Mouse (Mus musculus) intestine, embryonic 14.5 days (tissue): Measurements from ENCODE around the gene Pfn3. TPM values are rescaled to one million over a fixed set of nuclear protein-coding genes. Genes with fewer than 3 reads are reported as not detected.

Source experiments
- ATAC-seq: fragments of 200-750 bp; cut with Nextera tagmentation; replicated peaks from 2 replicates; pipeline ENCODE4 v1.8.0; 2017; ENCODE audit warnings: low read depth, moderate number of reproducible peaks, moderate TSS enrichment, moderate library complexity; ENCODE audit not compliant: low FRiP score, low TSS enrichment
- DNase-seq: peaks from one replicate; pipeline ENCODE4 v3.0.0-alpha.2; 2018; ENCODE audit warnings: low spot score
- H3K27ac ChIP-seq: fragments of 300-500 bp; sonication (generic); 2 replicates; pipeline ENCODE4 v1.5.1; 2014; ENCODE audit warnings: low read depth, mild to moderate bottlenecking, control low read depth
- H3K27me3 ChIP-seq: fragments of 300-500 bp; sonication (generic); replicated peaks from 2 replicates; pipeline ENCODE4 v1.6.1; 2014; ENCODE audit warnings: low read length, control low read depth; ENCODE audit not compliant: control insufficient read depth, insufficient read depth
- H3K36me3 ChIP-seq: fragments of 300-500 bp; sonication (generic); 2 replicates; pipeline ENCODE4 v1.6.1; 2014; ENCODE audit warnings: low read length, control low read depth; ENCODE audit not compliant: control insufficient read depth, insufficient read depth
- H3K4me1 ChIP-seq: fragments of 300-500 bp; sonication (generic); replicated peaks from 2 replicates; pipeline ENCODE4 v1.6.1; 2014; ENCODE audit warnings: low read length, control low read depth, mixed read lengths; ENCODE audit not compliant: control insufficient read depth, insufficient read depth
- H3K4me2 ChIP-seq: fragments of 300-500 bp; sonication (generic); 2 replicates; pipeline ENCODE4 v1.6.1; 2014; ENCODE audit warnings: low read length
- H3K4me3 ChIP-seq: fragments of 300-500 bp; sonication (generic); 2 replicates; pipeline ENCODE4 v1.5.1; 2014; ENCODE audit warnings: low read depth, low read length, control low read depth, mixed read lengths
- H3K9ac ChIP-seq: fragments of 300-500 bp; sonication (generic); 2 replicates; pipeline ENCODE4 v1.6.1; 2014; ENCODE audit warnings: mild to moderate bottlenecking, low read length
- H3K9me3 ChIP-seq: fragments of 300-500 bp; sonication (generic); 2 replicates; pipeline ENCODE4 v1.6.1; 2016; ENCODE audit warnings: low read length, control low read depth; ENCODE audit not compliant: control insufficient read depth
- WGBS: fragments of 180-500 bp; shearing (Covaris S2); extraction: QIAGEN DNeasy Blood & Tissue Kit; methylation state at CpG from one replicate; pipeline ENCODE4 v1.1.7; 2014; 5-methylcytosine and 5-hydroxymethylcytosine counted together
- polyA plus RNA-seq: library from polyadenylated mRNA; unstranded; fragments of >200 nt; fragmentation: Nextera tagmentation; extraction: Ambion mirVana; gene quantifications from 2 replicates; pipeline ENCODE4 v1.2.1, GENCODE M21; 2014

Pfn3 gene
- polyA plus RNA-seq, 1 experiment from 2014 or later: not detected

DNA sequence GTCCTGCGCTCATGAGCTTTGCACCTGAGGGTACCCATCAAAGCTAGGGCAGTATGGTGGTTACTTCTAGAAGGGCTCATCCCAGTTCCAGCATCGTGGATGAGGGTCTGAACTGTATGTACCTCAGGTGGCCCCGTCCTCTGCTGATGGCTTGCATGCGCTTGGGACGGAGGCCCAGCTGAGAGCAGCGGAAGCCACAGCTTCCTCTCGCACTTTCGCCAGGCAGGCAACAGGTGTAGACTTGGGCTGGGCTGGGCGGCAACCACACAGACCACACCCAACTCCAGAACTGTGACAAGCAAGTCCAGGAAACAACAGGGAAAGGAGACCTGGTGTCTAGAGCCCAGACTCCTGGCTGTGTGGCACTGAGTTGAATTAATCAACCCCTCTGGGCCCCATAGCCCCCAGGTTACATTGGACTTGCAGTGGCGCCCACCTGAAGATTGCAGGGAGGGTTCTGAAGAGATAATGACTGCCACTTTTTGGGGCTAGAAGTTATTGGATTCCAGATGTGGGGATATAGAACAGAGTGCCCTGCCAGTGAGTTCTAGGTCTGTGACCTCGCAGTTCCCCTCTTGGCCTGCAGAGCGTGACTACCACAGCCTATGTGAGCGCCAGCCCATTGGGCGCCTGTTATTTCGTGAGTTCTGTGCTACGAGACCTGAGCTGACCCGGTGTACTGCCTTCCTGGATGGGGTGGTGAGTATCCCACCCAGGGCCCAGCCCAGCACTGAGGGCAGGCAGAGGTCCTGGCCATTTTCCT is 34.8 kb upstream of the Pfn3 start:
- Histone ChIP-seq H3K36me3 (peaks cover 63% of the 10 kb centered on the region), H3K27ac (no peak overlapping the region)

DNA sequence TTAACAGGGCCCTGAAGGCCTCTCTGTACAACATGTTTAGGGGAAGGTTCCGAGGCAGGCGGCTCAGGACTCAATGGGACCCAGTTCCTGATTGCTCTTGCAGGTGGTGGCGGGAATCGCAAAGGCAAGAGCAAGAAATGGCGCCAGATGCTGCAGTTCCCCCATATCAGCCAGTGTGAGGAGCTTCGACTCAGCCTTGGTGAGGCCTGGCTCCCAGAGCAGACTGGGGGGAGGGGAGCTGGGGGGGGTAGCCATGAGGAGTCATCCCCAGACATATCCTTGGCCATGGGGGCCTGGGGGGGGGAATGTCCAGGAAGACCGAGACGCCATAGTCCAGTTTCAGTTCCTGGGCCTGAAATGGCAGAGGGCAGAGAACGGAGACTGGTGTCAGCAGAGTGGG is 34.2 kb upstream of the Pfn3 start:
- Histone ChIP-seq H3K9ac (no peak overlapping the region), H3K9me3 (no peaks in the 10 kb centered on the region), H3K4me2 (no peak overlapping the region), H3K4me3 (no peak overlapping the region), H3K36me3 (peaks cover 56% of the 10 kb centered on the region), H3K27me3 (no peaks in the 10 kb centered on the region), H3K4me1 (peaks cover 21% of the 10 kb centered on the region), H3K27ac (no peak overlapping the region)
- ATAC-seq (no peak), DNase-seq (no peak)
- WGBS: 94% methylated on average over 9 of the region's 9 CpGs

More for the DNA sequence above, 34.8 kb upstream of the Pfn3 start:
- 86% methylated on average over 17 of the region's 17 CpGs for WGBS
- Histone ChIP-seq H3K4me3 (no peak overlapping the region), H3K27me3 (no peaks in the 10 kb centered on the region), H3K4me1 (peaks cover 21% of the 10 kb centered on the region), H3K9me3 (no peaks in the 10 kb centered on the region), H3K4me2 (no peak overlapping the region), H3K9ac (no peak overlapping the region)
- ATAC-seq (no peak), DNase-seq (no peak)

DNA sequence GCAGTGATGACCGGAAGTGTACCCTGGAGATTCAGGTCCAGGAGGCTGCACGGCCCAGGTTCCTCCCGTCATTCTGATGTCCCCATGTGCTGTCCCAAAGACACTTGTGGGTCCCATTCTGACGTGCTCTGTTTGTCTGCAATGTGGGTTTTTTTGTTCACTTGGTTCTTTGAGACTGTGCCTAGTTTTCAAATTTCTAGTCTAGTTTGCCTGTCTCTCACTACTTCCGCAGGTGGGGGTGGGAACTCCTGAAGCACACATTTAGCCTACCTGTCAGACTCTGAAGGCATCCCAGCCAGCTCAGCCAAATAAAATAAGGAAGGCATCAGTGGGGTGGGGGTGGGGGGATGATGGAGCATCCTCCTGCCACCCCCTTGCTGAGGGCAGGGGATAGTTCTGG is 33.1 kb upstream of the Pfn3 start:
- 91% methylated on average over 5 of the region's 5 CpGs for WGBS
- no peak overlapping the region for H3K27ac ChIP-seq

DNA sequence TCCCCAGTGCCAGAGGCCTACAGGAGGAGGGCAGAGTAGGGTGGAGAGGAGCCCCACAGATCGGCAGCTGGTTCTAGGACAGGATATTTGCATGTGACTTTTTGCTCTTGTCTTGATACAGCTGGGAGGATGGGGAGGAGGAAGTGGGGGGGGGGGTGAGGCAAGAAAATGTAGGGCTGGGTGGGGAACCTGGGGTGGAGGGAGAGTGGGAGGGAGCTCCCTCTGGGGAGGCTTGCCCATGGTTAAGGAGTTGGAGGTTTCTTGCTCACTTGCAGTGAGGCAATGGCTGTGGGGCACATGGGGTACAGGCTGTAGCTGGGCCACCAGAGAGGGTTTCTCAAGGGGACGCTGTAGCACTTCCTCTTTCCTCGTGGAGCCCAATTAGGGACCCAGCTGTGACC is 32.5 kb upstream of the Pfn3 start:
- no peak for DNase-seq
- Histone ChIP-seq H3K4me2 (no peak overlapping the region), H3K27me3 (no peaks in the 10 kb centered on the region), H3K4me3 (no peak overlapping the region), H3K4me1 (peaks cover 26% of the 10 kb centered on the region), H3K27ac (no peak overlapping the region), H3K36me3 (peaks cover 40% of the 10 kb centered on the region), H3K9me3 (no peaks in the 10 kb centered on the region), H3K9ac (no peak overlapping the region)
- 64% methylated on average over 3 of the region's 3 CpGs for WGBS
- ATAC-seq: no peak

More for the DNA sequence above, 33.1 kb upstream of the Pfn3 start:
- no peaks in the 10 kb centered on the region for H3K9me3 ChIP-seq
- H3K4me2 ChIP-seq: no peak overlapping the region
- no peaks in the 10 kb centered on the region for H3K27me3 ChIP-seq
- peaks cover 45% of the 10 kb centered on the region for H3K36me3 ChIP-seq
- DNase-seq: no peak
- H3K4me3 ChIP-seq: no peak overlapping the region
- ATAC-seq: no peak
- no peak overlapping the region for H3K9ac ChIP-seq
- H3K4me1 ChIP-seq: peaks cover 26% of the 10 kb centered on the region

DNA sequence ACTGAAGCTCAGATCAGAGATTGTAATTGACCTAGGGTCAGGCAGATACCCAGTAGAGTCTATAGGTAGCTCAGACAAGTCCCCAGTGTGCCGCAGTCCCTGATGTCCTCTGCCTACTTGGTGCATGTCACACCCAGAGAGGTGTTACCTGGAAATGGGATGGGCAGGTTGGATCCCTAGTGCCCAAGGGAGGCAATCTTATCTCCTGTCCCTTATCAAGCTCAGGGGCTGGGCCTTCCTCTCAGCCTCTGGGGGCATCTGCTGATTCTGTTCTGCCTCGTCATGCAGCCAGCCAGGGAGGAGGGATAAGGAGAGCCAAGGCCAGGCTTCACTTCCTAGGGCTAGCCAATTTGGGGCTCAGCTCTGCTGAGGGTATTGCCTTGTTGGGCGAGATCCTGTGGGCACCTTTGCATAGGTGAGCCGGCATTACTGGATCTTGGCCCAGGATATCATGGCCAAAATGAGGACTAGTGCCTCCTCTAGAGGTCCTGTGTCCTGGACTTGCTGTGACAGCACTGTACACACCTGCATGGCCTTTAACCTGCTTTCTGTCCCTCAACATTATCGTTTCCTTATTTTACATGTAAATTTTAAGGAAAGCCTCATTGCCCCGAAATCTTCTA is 31.6 kb upstream of the Pfn3 start:
- peaks cover 26% of the 10 kb centered on the region for H3K4me1 ChIP-seq
- H3K4me3 ChIP-seq: peak overlapping the region; percentile 87
- peaks cover 30% of the 10 kb centered on the region for H3K36me3 ChIP-seq
- peak overlapping the region; percentile 96; the same call in 1 of the 2 replicates for H3K9ac ChIP-seq
- peak overlapping the region; percentile 94 for H3K4me2 ChIP-seq
- DNase-seq (no peak), ATAC-seq (no peak)
- 70% methylated on average over 6 of the region's 6 CpGs for WGBS
- H3K27me3 ChIP-seq: no peaks in the 10 kb centered on the region
- no peaks in the 10 kb centered on the region for H3K9me3 ChIP-seq
- H3K27ac ChIP-seq: no peak overlapping the region

DNA sequence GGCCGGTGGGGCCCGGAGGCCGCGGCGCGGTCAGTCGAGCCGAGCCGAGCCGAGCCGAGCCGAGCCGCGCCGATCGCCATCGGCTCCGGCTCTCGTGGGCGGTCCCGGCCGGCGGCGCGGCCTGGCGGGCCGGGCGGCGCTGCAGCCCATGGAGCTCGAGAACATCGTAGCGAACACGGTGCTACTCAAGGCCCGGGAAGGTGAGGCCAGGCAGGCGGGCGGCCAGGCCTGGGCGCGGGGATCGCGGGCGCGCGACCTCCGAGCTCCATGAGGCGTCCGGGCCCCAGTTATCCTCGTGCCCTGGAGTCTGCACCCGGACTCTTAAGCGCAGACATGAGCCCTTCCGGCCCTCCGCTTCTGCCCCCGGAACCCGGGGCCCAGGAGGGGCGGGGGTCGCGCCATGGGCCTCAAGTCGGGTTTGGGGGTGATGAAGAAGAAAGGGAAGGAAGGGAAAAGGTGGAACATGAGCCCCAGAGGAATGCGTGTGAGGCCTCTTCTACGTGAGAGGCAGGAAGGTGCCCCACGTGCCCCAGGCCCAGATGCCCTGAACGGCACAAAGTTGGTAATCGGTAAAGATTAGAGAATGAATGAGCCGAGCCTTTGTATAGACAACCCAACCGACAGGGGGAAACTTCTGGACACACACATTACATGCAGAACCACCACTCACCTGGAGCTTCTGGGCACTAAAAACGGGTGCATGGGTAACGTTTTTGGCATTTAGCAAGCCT is 30.5 kb upstream of the Pfn3 start:
- Histone ChIP-seq H3K4me1 (peaks cover 26% of the 10 kb centered on the region), H3K27me3 (no peaks in the 10 kb centered on the region), H3K36me3 (peaks cover 19% of the 10 kb centered on the region), H3K4me3 (peak overlapping the region; percentile 87), H3K9me3 (no peaks in the 10 kb centered on the region), H3K4me2 (peak overlapping the region; percentile 94), H3K27ac (peak overlapping the region; percentile 95), H3K9ac (peak overlapping the region; percentile 96)
- peak; percentile 77 for DNase-seq
- under 1% methylated on average over 58 of the region's 66 CpGs for WGBS
- ATAC-seq: no peak

DNA sequence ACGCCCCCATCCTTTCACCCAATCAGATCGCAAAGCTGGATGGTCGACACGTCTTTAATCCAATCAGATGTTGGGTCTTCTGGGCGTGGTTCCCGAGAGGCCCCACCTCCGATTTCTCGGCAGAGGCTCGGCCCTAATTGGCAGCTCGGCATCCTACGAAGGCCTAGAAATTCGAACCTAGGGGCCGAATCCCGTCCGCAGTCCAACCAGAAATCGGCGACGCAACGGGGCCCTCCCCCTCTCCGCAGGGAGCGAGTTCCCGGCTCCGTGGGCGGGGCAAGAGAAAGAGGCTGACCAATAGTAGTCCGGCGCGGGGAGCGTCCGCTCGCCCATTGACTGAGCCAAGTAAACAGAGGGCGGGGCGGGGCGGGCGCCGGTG is 29.9 kb upstream of the Pfn3 start, which contains the start of gene Grk6:
Grk6 (plus strand) TSS at position 136 of the 379 bp plus-strand sequence.
- ATAC-seq (peak; percentile 96), DNase-seq (peak; percentile 99)
- Histone ChIP-seq H3K27me3 (no peaks in the 10 kb centered on the region), H3K9ac (peak within 1 kb of the TSS; percentile 96), H3K4me1 (peaks cover 26% of the 10 kb centered on the region), H3K36me3 (peaks cover 13% of the 10 kb centered on the region), H3K4me3 (peak within 1 kb of the TSS; percentile 87), H3K4me2 (peak within 1 kb of the TSS; percentile 94), H3K27ac (peak within 1 kb of the TSS; percentile 95), H3K9me3 (no peaks in the 10 kb centered on the region)
- 0% methylated on average over 30 of the region's 35 CpGs for WGBS

DNA sequence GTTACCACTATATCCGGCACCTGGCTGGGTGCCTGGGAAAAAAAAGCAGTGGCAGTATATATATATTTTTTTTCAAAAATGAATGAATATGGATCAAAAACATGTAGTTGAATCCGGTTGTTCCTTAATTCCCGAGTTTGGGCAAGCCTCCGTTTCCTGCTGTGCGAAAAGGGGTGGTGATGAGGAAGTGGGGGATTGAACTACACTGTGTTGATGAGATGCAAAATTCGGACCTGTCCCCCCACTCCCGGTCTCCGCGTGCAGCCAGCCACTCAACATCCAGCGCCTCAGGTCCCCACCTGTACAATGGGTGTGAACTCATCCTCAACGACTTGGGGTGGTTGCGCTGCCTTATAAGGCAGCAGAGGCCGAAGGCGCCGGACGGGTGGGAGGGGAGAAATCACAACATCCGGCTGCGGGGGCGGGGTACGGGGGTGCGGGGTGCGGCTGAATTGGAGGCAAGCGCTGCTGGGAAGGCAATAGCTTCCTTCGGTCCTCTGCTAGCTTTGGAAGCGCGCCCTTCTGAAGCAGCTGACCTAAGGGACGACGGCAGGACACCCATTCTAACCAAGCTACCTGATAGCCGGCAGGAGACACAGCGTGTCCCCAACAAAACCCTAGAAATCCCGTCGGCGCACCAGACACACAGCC is 29.4 kb upstream of the Pfn3 start:
- 2% methylated on average over 33 of the region's 33 CpGs for WGBS
- no peak for DNase-seq

More for the DNA sequence above, 29.4 kb upstream of the Pfn3 start:
- peak overlapping the region; percentile 55 for H3K9ac ChIP-seq
- peak; percentile 79 for ATAC-seq
- H3K4me1 ChIP-seq: peaks cover 26% of the 10 kb centered on the region
- peak overlapping the region; percentile 61 for H3K4me2 ChIP-seq
- H3K27ac ChIP-seq: peak overlapping the region; percentile 95
- no peaks in the 10 kb centered on the region for H3K27me3 ChIP-seq
- H3K36me3 ChIP-seq: peaks cover 8% of the 10 kb centered on the region; the same call in 1 of the 2 replicates
- peak overlapping the region; percentile 87 for H3K4me3 ChIP-seq
- no peaks in the 10 kb centered on the region for H3K9me3 ChIP-seq
